Mouse (Mus musculus) gastrocnemius, adult 2 months (tissue): Measurements from ENCODE around the gene Grk2. TPM values are rescaled to one million over a fixed set of nuclear protein-coding genes. Genes with fewer than 3 reads are reported as not detected.
A peak's percentile ranks its signal among the peaks of the same experiment; 100 is the strongest.

Experiments used
- DNase-seq: peaks from one replicate; pipeline ENCODE4 v3.0.0; 2022
- H3K27ac ChIP-seq: fragments of 200-600 bp; 2 replicates; pipeline ENCODE4 v1.8.1; 2022; ENCODE audit warnings: mild to moderate bottlenecking
- H3K4me3 ChIP-seq: fragments of 200-600 bp; 2 replicates; pipeline ENCODE4 v1.8.1; 2022; ENCODE audit warnings: mild to moderate bottlenecking, moderate library complexity
- CTCF ChIP-seq: fragments of 200-600 bp; IDR thresholded peaks from 2 replicates; pipeline ENCODE4 v1.8.1; 2022; ENCODE audit warnings: antibody characterized with exemption, mild to moderate bottlenecking, moderate library complexity
- intact Hi-C: fragments of 180-260 bp; cut with DNase I; formaldehyde crosslinking; loops from one replicate; pipeline ENCODE4 v1.15.1; 2025
- total RNA-seq, 2 experiments: library from RNA; stranded (reverse); gene quantifications; 2 replicates each; pipeline ENCODE4 v1.2.3; 2021

Grk2 gene
- total RNA-seq, 2 experiments from 2014 or later = 56.6 to 61.2 TPM

DNA sequence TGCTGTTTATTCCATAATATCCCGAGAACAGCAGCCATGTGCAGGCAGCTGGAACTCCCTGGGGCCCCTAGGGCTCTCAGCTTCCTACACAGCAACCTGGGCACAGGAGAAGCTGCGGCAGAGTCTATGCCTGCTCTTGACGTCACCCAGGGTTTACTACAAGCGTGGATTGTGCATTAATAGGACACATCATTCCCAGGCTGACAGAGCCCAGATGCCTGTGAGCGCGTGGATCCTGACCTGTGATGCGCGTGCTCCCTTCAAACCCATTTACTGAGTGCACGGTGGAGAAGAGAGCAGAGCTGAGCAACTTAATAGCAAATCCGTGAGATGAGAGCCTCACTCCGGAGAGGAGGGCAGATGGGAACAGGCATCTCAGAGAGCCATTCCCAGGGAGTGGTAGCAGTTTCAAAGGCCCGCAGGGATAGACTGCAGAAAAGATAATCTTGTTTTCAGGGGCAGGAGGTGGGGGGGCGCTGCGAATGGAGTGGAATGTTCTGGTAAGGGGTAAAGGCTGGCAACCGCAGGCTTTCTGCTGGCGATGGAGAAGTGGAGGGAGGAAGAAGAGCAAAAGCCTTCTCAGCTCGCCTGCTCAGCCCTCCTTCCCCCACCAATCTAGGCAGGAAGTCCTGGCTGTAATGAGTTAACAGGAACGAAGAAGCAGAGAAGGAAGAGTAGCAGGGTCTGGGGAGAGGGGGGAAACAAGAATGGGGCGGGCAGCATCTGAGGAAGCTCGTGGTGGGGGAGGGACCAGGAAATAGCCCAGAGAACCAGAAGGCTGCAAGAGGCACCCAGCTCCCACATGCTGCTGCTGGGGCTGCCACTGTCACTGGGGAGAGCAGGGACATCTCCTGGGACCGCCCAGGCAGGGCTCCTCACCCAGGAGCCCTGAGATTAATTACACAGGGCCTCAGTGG is 4.0 kb downstream of the Grk2 start:
- peak; percentile 50 for DNase-seq
- peak overlapping the region; percentile 99 for H3K4me3 ChIP-seq
- intact Hi-C loops = no loop called here
- peak overlapping the region; percentile 91 for H3K27ac ChIP-seq
- TF ChIP-seq CTCF = no peak

DNA sequence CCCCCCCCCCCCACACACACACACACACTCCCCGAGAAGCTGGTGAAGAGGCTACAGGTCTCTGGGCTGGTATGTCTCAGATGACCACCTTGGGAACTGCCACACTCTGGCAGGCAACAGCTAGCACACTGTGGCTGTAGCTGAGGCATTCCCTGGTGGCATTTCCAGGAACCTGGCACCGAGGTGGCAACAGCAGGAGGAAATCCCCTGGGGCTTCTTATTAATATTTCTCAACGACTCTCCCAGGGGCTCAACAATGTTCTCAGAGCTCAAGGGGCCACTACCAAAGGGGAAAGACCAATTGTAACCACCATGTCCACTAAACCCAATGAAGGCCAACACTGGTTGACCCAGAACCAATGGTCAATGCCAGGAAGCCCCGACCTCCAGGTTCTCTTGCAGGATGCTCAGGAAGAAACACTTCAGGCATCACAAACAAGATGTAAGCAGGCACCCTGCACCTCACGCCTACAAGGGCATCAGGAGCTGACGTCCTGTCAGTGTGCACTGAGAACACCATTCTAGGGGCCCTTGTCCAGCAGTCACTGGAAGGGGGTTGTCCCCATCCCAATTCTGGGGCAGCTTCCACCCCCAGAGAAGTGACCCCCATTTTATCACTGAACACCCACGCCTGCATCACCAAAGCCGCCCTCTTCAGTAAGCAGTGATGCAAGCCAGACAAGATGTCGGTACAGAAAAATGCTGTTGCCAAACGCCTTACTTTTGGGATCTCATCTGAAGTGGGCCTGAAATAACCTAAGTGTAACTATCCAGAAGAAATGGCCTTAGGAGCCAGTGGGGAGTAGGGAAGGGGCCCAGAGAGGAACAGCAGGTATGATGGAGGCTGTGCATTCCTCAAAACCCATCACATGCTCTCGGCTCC is 4.9 kb downstream of the Grk2 start:
- TF ChIP-seq CTCF = no peak
- DNase-seq = no peak
- Histone ChIP-seq H3K4me3 (peak overlapping the region; percentile 99), H3K27ac (peak overlapping the region; percentile 91)
- intact Hi-C loops = no loop called here

DNA sequence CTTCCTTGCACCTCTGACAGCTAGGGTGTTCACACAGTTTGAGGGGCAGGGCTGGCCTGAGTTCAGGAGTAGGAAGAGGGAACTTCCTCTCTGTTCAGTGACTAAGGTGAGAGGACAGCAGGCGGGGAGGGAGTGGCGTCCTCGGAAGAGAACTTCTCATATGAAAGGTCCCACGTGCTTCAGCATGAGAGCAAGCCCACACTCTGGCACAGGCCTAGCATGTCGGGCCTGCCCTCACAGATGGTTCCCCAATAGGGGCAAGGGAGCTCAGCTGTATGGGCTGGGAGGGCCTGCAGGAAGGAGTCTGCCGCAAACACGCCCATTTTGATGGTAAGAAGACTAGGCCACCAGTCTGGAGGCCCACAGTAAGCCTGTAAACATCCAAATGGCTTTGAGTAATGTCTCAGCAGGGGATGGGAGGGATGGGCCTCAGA is 5.7 kb downstream of the Grk2 start:
- H3K4me3 ChIP-seq = no peak overlapping the region; the same call in 1 of the 2 replicates
- intact Hi-C loops = no loop called here
- no peak for DNase-seq
- H3K27ac ChIP-seq = peak overlapping the region; percentile 91
- TF ChIP-seq CTCF = no peak

- no peak for TF ChIP-seq CTCF
- Histone ChIP-seq H3K27ac (peak overlapping the region; percentile 91), H3K4me3 (no peak overlapping the region; the same call in 1 of the 2 replicates)
- no peak for DNase-seq
- intact Hi-C loops = no loop called here
Observed at GRCm38 (mm10) chr19:4299574-4300270, 6.3 kb downstream of the Grk2 start.

- TF ChIP-seq CTCF = no peak
- peak overlapping the region; percentile 91 for H3K27ac ChIP-seq
- H3K4me3 ChIP-seq = no peak overlapping the region
- intact Hi-C loops = no loop called here
- DNase-seq = no peak
Observed at GRCm38 (mm10) chr19:4299126-4299525, 6.9 kb downstream of the Grk2 start.

- no peak overlapping the region for H3K4me3 ChIP-seq
- TF ChIP-seq CTCF = no peak
- H3K27ac ChIP-seq = peak overlapping the region; percentile 38
- intact Hi-C loops = no loop called here
- peak; percentile 14 for DNase-seq
Observed at GRCm38 (mm10) chr19:4298322-4299121, 7.5 kb downstream of the Grk2 start.

DNA sequence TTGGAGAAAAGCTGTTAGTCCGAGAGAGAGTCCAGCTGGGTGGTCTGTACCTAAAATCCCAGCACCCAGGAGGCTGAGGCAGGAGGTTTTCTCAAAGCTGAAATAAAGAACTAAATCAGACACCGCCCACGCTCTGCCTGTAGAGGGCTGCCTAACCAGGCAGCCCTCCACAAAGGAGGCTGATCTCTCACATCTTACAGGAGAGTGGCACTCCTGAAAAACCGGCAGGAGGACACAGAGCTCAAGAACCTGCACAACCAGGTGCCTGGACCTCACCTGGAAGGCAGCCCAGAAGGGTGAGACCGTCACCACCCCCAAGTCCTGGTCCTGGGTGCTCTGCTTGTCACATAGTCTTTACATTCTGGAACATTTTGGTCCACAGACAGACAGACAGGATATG is 8.2 kb downstream of the Grk2 start:
- no peak for TF ChIP-seq CTCF
- H3K4me3 ChIP-seq = no peak overlapping the region
- H3K27ac ChIP-seq = 0 out of 2 replicates have a peak overlapping the region, but pooled peaks have one; percentile 38
- intact Hi-C loops = no loop called here
- peak; percentile 10 for DNase-seq

DNA sequence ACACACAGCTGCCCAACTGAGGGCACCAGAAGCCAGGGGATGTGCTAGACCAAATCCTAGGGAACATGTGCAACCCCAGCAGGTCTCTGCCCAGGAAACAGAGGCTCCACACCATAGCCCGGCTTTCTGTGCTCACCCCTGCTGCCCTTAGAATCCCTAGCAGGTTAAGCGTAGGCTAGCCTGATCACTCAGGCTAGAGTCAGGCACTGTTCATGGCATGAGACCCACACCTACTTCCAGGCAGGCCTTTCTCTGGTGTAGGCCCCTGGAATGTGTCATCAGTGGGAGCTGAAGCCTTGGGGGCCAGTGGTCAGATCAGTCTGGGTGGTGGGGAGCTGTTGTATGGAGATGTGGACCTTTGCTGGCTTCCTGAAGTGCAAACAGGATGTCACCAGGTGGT is 9.4 kb downstream of the Grk2 start:
- no peak for TF ChIP-seq CTCF
- Histone ChIP-seq H3K27ac (peak overlapping the region; percentile 20; the same call in 1 of the 2 replicates), H3K4me3 (no peak overlapping the region)
- DNase-seq = peak; percentile 16
- intact Hi-C loops = no loop called here

DNA sequence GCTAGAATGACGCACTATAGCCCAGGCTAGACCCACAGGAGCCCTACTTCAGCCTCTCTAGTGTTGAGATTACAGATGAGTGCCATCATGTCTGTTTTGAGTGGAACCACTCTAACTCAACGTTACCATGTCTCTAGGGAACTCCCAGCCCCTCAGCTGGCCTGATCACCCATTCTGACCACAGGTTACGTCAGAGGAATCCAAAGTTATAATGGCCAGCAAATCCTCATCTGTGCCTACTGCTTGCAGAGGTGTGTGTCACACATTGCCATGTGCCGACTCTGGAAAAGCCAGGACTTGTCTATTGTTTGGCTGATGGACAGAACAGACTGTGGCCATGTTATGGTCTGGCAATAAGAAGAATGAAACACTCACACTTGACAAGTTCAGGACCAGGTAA is 10.6 kb downstream of the Grk2 start:
- intact Hi-C loops = no loop called here
- Histone ChIP-seq H3K27ac (peak overlapping the region; percentile 78; the same call in 1 of the 2 replicates), H3K4me3 (no peak overlapping the region)
- DNase-seq = no peak
- TF ChIP-seq CTCF = no peak

GRCm38 (mm10) chr19:4294381-4295097 is 11.5 kb downstream of the Grk2 start:
- intact Hi-C loops = no loop called here
- DNase-seq = peak; percentile 61
- peak overlapping the region; percentile 78 for H3K27ac ChIP-seq
- TF ChIP-seq CTCF = no peak
- peak overlapping the region; percentile 38; the same call in 1 of the 2 replicates for H3K4me3 ChIP-seq

DNA sequence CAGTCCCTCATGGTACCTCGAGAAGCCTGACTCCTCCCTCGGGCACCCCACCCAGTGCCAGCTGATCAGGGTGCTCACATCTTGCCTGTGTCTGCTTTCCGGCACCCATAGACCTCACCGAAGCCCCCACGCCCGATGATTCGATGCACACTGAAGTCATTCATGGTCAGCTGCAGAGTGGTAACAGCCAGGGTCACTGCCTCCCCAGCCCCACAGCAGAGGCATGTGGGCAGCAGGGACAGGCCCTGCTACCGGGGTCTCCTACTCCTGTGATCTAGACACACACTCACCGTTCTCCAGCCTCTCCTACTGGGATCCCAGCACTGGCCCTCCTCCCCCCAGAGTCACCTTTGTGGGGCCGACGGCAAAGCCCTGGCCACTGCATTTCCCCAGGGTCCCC is 14.9 kb downstream of the Grk2 start:
- intact Hi-C loops = no loop called here
- Histone ChIP-seq H3K27ac (no peak overlapping the region), H3K4me3 (no peak overlapping the region)
- TF ChIP-seq CTCF = no peak
- peak; percentile 13 for DNase-seq
